Mouse (Mus musculus): ENCODE results near the gene Sstr3. TPM values are rescaled to one million over a fixed set of nuclear protein-coding genes. Genes with fewer than 3 reads are reported as not detected.
A peak's percentile ranks its signal among the peaks of the same experiment; 100 is the strongest.

The Sstr3 gene
- polyA plus RNA-seq, 1 experiment from 2014 or later = 0.04 TPM

DNA sequence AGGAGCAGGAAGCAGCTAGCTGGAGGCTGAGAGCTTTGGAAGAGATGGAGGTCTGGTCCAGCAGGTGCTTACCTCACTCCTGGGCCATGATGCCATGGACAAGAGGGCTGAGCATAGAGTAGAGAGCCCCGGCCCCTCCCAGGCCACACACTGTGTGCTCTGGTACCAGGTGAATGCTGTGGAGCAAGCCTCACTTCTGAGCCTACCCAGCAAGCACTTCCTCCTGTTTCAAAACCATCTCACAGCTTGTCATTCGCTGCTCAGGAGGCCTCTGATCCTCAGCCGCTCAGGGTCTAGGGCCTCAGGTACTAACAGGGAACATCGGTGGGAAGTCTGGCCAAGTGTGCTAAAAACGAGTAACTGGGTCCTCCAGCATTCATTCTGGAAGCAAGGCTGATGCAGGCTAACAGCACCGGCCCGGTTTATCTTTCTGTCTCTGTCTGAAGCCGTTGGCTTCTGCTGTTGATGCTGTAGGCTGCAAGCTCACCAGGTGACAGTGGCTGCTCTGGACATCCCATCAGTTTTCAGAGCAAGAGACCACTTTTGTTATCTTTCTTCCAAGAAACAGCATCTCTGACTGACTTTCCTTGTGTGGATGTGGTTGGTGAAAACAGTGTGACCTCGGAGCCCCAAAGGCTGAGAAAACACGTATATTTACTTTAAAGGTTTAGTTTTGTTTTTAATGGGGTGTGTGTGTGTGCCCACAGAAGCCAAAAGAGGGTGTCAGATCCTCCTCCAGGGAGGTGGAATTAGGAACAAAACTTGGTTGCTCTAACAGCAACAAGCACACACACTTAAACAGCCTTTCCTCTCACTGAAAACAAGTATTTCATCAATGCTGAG lies 13.4 kb upstream of the Sstr3 start:
- H3K4me2 ChIP-seq = no peak overlapping the region
- no peak overlapping the region for H3K9ac ChIP-seq
- H3K27me3 ChIP-seq = no peaks in the 10 kb centered on the region
- no peaks in the 10 kb centered on the region for H3K36me3 ChIP-seq
- 0 out of 2 replicates have a peak, but pooled peaks cover 2% of the 10 kb centered on the region for H3K4me1 ChIP-seq
- no peak overlapping the region for H3K4me3 ChIP-seq
- 58% methylated on average over 10 of the region's 10 CpGs for WGBS
- ATAC-seq (ENCODE audit: insufficient number of reproducible peaks, low FRiP score, low TSS enrichment, low read depth) = no peak
- H3K9me3 ChIP-seq = no peaks in the 10 kb centered on the region
- H3K27ac ChIP-seq = no peak overlapping the region

DNA sequence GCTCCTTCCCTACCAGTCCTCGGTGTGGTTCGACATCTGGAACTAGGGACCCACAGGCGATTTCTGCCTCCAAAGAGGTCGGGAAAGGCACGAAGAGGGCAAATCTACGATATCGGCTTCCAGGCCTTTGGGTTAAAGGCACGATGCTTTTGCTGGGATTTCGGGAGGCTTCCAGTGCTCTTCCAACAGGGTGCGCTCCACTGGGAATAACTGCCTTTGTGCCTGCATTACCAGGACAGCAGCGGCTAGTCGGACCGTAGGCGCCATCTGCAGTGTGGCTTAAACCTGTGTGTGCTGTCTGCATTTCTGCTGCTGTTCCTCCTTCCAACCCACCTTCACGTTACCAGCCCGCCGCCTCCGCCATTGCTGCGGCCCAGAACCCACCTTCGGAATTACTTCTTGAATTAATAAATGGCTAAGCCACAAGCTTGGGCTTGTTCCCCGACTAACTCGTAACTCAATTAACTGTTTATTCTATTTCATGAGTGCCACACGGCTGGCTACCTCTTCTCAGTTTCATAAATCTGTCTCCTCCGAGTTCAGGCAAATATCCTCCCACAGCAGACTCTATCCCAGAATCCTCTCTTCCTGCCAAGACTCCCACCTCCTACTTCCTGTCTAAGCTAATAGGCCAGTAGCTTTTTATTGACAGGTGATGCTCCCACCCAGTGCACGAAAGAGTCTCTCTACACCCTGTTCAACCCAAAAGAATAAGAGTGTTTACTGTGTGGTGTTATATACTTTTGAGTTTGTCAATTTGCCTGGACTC lies 10.2 kb upstream of the Sstr3 start:
- no peak for ATAC-seq (ENCODE audit: insufficient number of reproducible peaks, low FRiP score, low TSS enrichment, low read depth)
- 0 out of 2 replicates have a peak overlapping the region, but pooled peaks have one; percentile 10 for H3K4me2 ChIP-seq
- no peaks in the 10 kb centered on the region; the same call in 1 of the 2 replicates for H3K9me3 ChIP-seq
- no peak overlapping the region for H3K27ac ChIP-seq
- H3K4me3 ChIP-seq = peak overlapping the region; percentile 20
- H3K9ac ChIP-seq = no peak overlapping the region
- no peaks in the 10 kb centered on the region for H3K36me3 ChIP-seq
- 0 out of 2 replicates have a peak, but pooled peaks cover 2% of the 10 kb centered on the region for H3K4me1 ChIP-seq
- 59% methylated on average over 25 of the region's 25 CpGs for WGBS
- H3K27me3 ChIP-seq = no peaks in the 10 kb centered on the region

- no peak overlapping the region for H3K4me2 ChIP-seq
- H3K4me1 ChIP-seq = peaks cover 6% of the 10 kb centered on the region; the same call in 1 of the 2 replicates
- 67% methylated on average over 4 of the region's 4 CpGs for WGBS
- no peaks in the 10 kb centered on the region; the same call in 1 of the 2 replicates for H3K9me3 ChIP-seq
- H3K4me3 ChIP-seq = no peak overlapping the region
- peaks cover 14% of the 10 kb centered on the region; the same call in 1 of the 2 replicates for H3K27me3 ChIP-seq
- ATAC-seq (ENCODE audit: insufficient number of reproducible peaks, low FRiP score, low TSS enrichment, low read depth) = no peak
- H3K36me3 ChIP-seq = no peaks in the 10 kb centered on the region
- no peak overlapping the region for H3K27ac ChIP-seq
- H3K9ac ChIP-seq = no peak overlapping the region
Observed at GRCm38 (mm10) chr15:78549189-78549734, 4.8 kb upstream of the Sstr3 start.

DNA sequence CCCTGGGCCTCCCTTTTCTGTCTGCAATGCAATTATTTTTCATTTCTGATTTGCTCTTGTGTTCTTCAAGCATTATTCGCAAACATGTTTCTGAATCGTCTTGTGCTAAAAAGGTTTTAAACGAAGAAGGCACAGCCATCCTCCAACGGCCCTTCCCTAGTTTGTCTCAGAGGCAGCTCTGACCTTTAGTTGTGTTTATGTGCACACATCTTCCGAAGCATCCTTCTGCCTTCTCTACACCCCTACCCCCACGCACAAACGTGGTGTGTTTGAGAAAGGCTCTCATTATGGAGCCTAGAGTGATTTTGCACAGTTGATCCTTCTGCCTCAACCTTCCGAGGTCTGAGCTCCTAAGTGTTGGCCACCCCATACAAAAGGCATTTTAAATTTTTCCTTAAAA lies 4.2 kb upstream of the Sstr3 start:
- Histone ChIP-seq H3K9ac (no peak overlapping the region), H3K4me2 (no peak overlapping the region), H3K4me1 (peaks cover 6% of the 10 kb centered on the region; the same call in 1 of the 2 replicates), H3K4me3 (no peak overlapping the region), H3K36me3 (no peaks in the 10 kb centered on the region), H3K9me3 (no peaks in the 10 kb centered on the region; the same call in 1 of the 2 replicates), H3K27me3 (peaks cover 19% of the 10 kb centered on the region; the same call in 1 of the 2 replicates), H3K27ac (no peak overlapping the region)
- ATAC-seq (ENCODE audit: insufficient number of reproducible peaks, low FRiP score, low TSS enrichment, low read depth) = no peak
- WGBS = 70% methylated on average over 8 of the region's 8 CpGs

- 43% methylated on average over 3 of the region's 3 CpGs for WGBS
- Histone ChIP-seq H3K4me1 (peaks cover 6% of the 10 kb centered on the region; the same call in 1 of the 2 replicates), H3K27ac (no peak overlapping the region), H3K9me3 (no peaks in the 10 kb centered on the region; the same call in 1 of the 2 replicates), H3K27me3 (peaks cover 23% of the 10 kb centered on the region; the same call in 1 of the 2 replicates), H3K4me3 (no peak overlapping the region), H3K9ac (no peak overlapping the region), H3K4me2 (no peak overlapping the region), H3K36me3 (no peaks in the 10 kb centered on the region)
- ATAC-seq (ENCODE audit: insufficient number of reproducible peaks, low FRiP score, low TSS enrichment, low read depth) = no peak
Observed at GRCm38 (mm10) chr15:78548336-78548665, 3.8 kb upstream of the Sstr3 start.

GRCm38 (mm10) chr15:78547415-78548335 lies 3.2 kb upstream of the Sstr3 start:
- Histone ChIP-seq H3K27me3 (peaks cover 27% of the 10 kb centered on the region; the same call in 1 of the 2 replicates), H3K9me3 (no peaks in the 10 kb centered on the region; the same call in 1 of the 2 replicates), H3K4me1 (peaks cover 6% of the 10 kb centered on the region; the same call in 1 of the 2 replicates), H3K4me2 (no peak overlapping the region), H3K27ac (no peak overlapping the region), H3K36me3 (no peaks in the 10 kb centered on the region), H3K9ac (no peak overlapping the region), H3K4me3 (no peak overlapping the region)
- ATAC-seq (ENCODE audit: insufficient number of reproducible peaks, low FRiP score, low TSS enrichment, low read depth) = no peak
- 41% methylated on average over 5 of the region's 5 CpGs for WGBS

DNA sequence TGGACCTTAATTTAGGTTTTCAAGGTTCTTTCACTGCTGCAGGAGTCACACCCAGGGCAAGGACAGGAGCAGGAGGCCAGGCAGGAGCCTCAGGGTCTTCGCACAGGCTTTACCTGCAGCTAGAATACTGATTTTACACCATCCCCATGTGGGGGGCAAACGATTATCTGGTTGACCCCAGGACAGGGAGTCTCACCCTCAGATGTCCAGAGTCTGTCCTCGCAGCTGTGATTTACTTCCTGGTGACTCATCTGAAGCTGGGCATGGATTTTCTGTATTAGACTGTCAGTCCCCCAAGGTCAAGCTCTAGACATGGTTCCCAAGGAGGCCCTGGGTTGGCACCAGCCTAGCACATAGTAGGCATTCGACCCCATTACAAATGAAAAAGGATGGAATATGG lies 1.6 kb upstream of the Sstr3 start:
- Histone ChIP-seq H3K4me1 (peaks cover 12% of the 10 kb centered on the region; the same call in 1 of the 2 replicates), H3K9ac (no peak overlapping the region), H3K27me3 (peaks cover 27% of the 10 kb centered on the region; the same call in 1 of the 2 replicates), H3K4me3 (no peak overlapping the region), H3K36me3 (no peaks in the 10 kb centered on the region), H3K4me2 (no peak overlapping the region), H3K9me3 (no peaks in the 10 kb centered on the region; the same call in 1 of the 2 replicates), H3K27ac (no peak overlapping the region)
- no peak for ATAC-seq (ENCODE audit: insufficient number of reproducible peaks, low FRiP score, low TSS enrichment, low read depth)
- 76% methylated on average over 4 of the region's 4 CpGs for WGBS

- H3K9me3 ChIP-seq = no peaks in the 10 kb centered on the region
- no peak overlapping the region for H3K27ac ChIP-seq
- WGBS = 79% methylated on average over 15 of the region's 15 CpGs
- peaks cover 39% of the 10 kb centered on the region; the same call in 1 of the 2 replicates for H3K27me3 ChIP-seq
- H3K4me3 ChIP-seq = no peak overlapping the region
- H3K9ac ChIP-seq = no peak overlapping the region
- H3K36me3 ChIP-seq = no peaks in the 10 kb centered on the region
- peaks cover 12% of the 10 kb centered on the region; the same call in 1 of the 2 replicates for H3K4me1 ChIP-seq
- H3K4me2 ChIP-seq = no peak overlapping the region
- no peak for ATAC-seq (ENCODE audit: insufficient number of reproducible peaks, low FRiP score, low TSS enrichment, low read depth)
Observed at GRCm38 (mm10) chr15:78544041-78544440, 444 bp downstream of the Sstr3 start.

- WGBS = 51% methylated on average over 7 of the region's 7 CpGs
- Histone ChIP-seq H3K4me2 (no peak overlapping the region), H3K4me3 (no peak overlapping the region), H3K36me3 (no peaks in the 10 kb centered on the region), H3K27me3 (peaks cover 39% of the 10 kb centered on the region; the same call in 1 of the 2 replicates), H3K4me1 (peaks cover 12% of the 10 kb centered on the region; the same call in 1 of the 2 replicates), H3K27ac (no peak overlapping the region), H3K9me3 (no peaks in the 10 kb centered on the region), H3K9ac (0 out of 2 replicates have a peak overlapping the region, but pooled peaks have one; percentile 14)
- no peak for ATAC-seq (ENCODE audit: insufficient number of reproducible peaks, low FRiP score, low TSS enrichment, low read depth)
Observed at GRCm38 (mm10) chr15:78542767-78543303, 1.6 kb downstream of the Sstr3 start.

DNA sequence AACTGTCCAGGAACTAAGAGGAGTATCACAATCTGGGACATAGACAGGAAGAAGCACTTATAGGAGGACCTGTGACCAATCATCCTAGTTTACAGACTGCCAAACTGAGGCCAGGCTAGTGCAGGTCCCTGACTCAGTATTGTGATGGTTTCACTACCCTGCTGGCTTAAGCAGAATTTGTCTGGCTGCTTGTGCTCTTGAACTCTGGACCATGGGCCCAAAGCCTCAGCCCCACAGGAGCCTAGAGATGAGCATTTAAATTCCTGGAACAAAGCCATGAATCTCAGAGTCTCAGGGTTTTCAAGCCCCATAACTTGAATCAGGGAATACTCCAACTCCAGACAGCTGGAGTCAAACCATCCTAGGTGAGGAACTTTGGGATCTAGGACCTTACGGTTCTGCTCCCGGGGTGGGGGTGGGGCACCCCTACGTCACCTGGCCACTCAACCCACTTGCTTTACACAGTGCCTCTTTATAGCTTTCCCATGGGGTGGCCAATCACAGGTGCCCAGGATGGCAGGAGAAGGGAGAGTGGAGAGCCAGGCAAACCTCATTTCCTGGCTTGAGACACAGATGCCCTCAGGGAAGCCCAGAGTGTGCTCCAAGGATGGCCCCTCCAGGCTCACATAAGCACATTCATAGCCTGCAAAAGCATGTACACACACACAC lies 2.3 kb downstream of the Sstr3 start:
- Histone ChIP-seq H3K4me3 (no peak overlapping the region), H3K27ac (no peak overlapping the region), H3K4me2 (no peak overlapping the region), H3K36me3 (no peaks in the 10 kb centered on the region), H3K9ac (0 out of 2 replicates have a peak overlapping the region, but pooled peaks have one; percentile 14), H3K9me3 (no peaks in the 10 kb centered on the region), H3K4me1 (peaks cover 12% of the 10 kb centered on the region; the same call in 1 of the 2 replicates), H3K27me3 (peaks cover 39% of the 10 kb centered on the region; the same call in 1 of the 2 replicates)
- ATAC-seq (ENCODE audit: insufficient number of reproducible peaks, low FRiP score, low TSS enrichment, low read depth) = no peak
- 41% methylated on average over 3 of the region's 3 CpGs for WGBS
